Mouse (Mus musculus) A20 (cell line): ENCODE measurements around the gene Ackr2.

ENCODE experiments used
- DNase-seq: peaks from one replicate; pipeline ENCODE4 v3.0.0-alpha.2; 2011; ENCODE audit warnings: low read depth, low spot score

Ackr2 gene

GRCm38 (mm10) chr9:121891301-121891700, 6.9 kb upstream of the Ackr2 start:
- no peak for DNase-seq

DNA sequence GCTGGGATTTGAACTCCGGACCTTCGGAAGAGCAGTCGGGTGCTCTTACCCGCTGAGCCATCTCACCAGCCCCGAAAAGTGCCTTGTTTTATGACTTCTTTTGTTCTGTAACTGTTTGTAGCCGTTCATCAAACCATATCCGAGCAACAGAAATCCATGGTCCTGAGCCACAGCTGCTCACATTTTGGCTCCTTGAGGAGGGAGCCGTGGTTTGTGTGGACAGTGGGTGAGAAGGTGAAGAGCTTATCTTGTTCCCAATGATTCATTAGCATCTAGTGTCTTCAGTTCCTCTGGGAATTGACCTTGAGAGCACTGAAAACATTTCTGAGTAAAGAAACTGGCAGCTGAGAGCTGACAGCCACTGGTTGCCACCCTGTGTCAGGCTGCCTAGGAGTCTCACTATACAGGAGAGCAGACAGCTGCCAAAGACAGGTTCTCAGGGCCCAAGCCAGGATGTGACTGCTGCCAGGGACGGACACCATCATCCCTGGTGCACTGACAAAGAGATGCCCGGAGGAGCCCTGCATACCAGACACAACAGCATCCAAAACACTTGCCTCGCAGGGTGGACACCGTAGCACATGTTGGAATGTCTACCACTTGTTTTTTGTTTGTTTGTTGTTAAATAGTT, 6.0 kb upstream of the Ackr2 start:
- DNase-seq: no peak

DNA sequence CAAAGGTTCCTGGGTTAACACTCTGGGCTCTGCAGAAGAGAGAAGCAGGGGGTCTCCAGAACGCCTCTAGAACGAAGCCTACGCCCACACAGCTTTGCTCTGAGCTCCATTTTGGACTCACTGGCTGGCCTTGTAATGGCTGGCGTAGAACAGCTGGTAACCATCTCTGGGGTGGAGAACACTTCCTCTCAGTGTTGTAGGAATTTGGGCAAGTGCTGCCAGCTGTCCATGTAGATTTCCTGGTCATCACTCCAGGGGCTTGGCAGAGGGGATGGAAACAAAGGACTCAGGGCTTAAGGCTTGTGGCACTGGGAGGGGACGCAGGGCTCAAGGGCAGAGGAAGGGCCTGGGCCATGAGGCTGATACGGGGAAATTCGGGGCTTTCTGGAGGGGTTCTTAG, 3.7 kb upstream of the Ackr2 start:
- DNase-seq: no peak

- DNase-seq: no peak
Measured at GRCm38 (mm10) chr9:121895392-121895993, 2.7 kb upstream of the Ackr2 start.

DNA sequence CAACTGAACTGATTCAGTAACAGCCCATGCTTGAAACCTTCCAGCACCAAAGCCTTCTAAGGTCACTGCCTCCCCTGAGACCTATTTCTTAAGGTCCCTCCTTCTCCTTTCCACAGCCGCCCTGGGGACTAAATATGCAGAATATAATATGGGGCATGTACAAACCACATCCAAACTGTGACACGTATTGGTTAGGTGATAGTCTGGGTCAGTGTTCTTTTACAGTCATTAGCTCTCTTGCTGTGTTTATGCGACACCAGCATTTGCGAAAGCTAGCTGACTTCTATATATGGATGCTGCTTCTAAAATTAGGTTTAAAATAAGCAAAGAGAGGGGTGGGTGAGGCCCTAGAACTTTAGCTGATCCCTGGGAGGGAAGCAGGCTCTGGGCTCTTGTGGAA, 1.3 kb upstream of the Ackr2 start:
- no peak for DNase-seq

- DNase-seq: no peak
Measured at GRCm38 (mm10) chr9:121899306-121899705, 1.2 kb downstream of the Ackr2 start.

GRCm38 (mm10) chr9:121900282-121900855, 2.2 kb downstream of the Ackr2 start:
- DNase-seq: peak; percentile 43

GRCm38 (mm10) chr9:121901710-121902700, 3.9 kb downstream of the Ackr2 start:
- DNase-seq: no peak

GRCm38 (mm10) chr9:121903476-121904305, 5.5 kb downstream of the Ackr2 start:
- peak; percentile 85 for DNase-seq

DNA sequence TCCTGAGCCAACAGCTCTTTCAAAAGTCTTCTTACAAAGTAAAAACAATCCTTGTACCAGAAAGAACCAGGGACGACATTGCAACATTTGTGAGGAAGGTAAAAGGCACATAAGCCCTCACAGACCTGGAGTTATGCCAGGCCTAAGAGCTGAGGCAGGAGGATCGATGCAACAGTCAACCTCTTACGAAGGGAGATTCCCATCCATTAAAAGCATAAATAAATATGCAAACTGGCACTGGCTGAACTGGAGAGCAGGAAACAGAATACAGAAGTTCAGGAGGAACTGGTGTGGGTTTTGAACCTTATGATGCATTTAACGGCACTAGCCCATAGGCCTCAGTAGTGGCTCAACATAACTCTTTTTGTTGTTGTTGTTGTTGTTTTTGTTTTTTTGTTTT, 6.2 kb downstream of the Ackr2 start:
- DNase-seq: peak; percentile 76

GRCm38 (mm10) chr9:121904946-121905345, 6.8 kb downstream of the Ackr2 start:
- DNase-seq: peak; percentile 59

DNA sequence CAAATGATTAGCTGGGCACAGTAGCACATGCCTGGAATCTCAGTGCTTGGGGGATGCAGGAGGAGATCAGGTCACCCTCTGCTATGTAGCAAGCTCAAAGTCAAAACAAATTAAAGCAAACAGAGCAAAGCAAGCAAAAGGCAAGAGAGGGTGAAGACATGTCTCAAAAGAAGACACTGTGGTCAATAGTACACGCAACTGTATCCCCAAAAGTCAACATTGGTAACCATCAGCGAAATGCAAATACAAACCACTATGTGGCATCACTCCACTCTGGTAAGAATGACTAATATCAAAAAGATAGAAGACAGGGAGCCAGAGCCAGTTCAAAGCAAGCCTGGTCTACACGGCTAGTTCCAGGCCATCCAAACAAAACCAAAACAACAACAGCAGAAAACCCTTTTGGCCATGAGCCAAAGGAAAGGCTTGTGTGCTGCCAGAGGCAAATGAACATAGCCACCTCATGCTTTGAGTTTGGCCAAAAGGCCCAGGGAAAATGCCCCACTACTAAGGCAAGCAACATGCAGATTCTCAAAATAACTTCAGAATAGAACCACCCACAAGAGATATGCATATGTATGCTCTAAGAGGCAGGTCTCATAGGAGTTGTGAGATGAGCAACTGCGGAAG, 7.5 kb downstream of the Ackr2 start:
- DNase-seq: peak; percentile 76

- no peak for DNase-seq
Measured at GRCm38 (mm10) chr9:121906456-121906855, 8.3 kb downstream of the Ackr2 start.

DNA sequence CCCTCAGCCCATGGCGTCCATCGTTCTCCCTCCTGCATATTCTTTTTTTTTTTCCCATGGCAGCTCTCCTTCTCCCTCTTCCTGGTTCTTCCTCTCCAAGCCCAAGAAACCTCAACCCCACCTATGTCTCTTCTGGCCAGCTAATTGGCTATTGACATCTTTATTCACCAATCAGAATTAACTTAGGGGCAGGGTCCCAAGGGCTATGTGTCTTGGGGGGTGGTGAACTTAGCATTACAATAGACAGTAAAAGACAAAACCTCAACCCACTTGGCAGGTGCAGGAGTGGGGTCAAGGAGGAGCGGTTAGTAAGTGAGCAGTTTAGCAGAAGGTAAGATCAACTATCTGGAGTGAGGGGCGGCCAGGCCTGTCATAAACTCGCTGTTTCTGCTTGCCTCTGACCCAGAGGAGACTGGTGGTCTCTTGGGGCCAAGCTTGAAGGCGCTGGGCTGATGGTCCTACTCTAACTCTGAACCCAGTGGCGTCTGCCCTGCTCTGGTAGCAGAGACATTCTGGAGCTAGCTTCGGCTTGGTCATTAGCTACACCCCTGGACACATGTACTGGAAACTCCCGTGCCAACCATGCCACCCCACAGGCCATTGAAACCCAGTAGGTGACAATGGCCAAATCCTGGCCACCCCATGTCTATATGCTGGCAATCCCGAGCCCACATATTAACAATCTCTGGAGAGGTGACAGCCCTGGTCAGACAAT, 9.4 kb downstream of the Ackr2 start:
- no peak for DNase-seq

DNA sequence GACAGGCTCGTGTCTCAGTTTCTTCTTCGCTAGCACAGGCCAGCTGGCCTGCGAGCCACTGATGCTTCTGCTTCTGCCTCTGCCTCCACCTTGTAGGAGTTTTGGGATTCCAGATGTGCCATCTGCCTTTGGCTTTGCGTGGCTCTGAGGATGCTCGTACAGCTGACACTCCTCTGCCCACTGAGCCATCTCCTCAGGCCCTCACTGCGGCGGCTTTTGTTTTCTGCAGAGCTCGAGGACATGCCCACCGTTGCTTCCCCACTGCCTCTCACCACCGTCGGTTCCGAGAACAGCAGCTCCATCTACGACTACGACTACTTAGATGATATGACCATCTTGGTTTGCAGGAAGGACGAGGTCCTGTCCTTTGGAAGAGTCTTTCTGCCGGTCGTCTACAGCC, 10.2 kb downstream of the Ackr2 start:
- no peak for DNase-seq

- DNase-seq: peak; percentile 57
Measured at GRCm38 (mm10) chr9:121909635-121910034, 11.5 kb downstream of the Ackr2 start.

- no peak for DNase-seq
Measured at GRCm38 (mm10) chr9:121911196-121911595, 13.0 kb downstream of the Ackr2 start.

DNA sequence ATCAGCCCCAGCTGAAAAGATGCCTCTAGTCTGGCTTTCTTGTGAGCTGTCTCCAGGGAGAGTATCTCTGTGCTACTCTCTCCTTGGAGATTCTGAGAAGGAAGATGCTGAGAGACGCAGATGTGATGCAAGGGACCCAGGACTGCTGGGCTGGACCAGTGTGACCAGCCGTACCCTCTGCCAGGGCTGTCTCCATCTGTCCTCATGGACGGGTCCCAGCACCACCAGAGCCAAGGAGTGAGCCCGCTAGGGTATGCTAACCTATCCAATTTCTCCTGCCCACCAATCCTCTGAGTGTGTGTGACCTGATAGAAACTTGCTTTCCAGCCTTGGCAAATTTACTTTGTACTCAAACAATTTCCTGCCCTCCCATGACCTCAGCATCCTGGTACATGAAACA, 14.6 kb downstream of the Ackr2 start:
- DNase-seq: no peak

DNA sequence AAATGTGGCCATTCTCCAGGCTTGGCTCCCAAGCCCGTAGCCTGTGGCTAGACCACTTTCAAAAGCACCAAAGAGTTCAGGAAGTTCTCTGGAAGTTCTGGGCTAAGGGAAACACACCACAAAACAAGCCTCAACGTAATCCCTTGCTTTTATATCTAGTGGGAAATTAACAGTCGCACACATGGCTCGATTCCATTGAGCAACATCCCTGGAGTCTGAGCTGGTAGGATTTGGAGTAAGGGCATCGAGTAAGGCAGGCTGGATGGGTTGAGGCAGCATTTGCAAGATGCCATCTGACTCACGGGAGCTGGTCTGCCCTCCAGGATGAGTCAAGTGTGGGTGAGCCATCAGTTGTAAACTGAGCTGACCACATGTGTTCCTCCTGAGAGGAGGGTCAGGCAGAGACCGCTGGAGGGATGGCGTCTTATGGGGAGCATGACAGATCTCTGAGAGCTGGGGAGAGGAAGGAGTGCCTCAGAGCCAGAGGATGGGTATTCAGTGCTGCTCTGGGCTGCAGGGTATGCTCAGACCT, 16.1 kb downstream of the Ackr2 start:
- no peak for DNase-seq

DNA sequence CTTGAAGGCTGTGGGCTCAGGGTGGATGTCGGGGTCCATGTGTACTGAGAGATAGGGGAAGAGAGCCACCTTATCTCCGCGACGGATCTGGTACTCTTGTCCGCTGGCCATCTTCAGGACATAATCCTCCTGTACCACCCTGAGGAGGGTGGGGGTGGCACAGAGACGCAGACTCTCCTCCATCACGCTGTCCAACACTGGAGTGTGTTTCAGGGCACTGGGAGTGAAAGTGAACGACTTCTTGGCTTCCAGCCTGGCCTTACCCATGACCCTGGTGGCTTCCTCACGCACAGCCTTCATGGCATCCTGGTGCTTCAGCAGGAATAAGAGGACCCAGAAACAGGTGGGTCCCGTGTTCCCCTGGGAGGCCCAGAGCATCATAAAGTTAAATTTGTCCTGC, 16.9 kb downstream of the Ackr2 start:
- no peak for DNase-seq
